Mouse (Mus musculus): Measurements from ENCODE around the gene Epc2. TPM values are rescaled to one million over a fixed set of nuclear protein-coding genes. Genes with fewer than 3 reads are reported as not detected.
"Not testable (repeated sequence)": the region's sequence is repeated elsewhere in the genome, so short reads cannot be mapped to it uniquely, and the experiment has no call there.

The Epc2 gene
- polyA plus RNA-seq, 1 experiment from 2014 or later = 6.2 TPM

DNA sequence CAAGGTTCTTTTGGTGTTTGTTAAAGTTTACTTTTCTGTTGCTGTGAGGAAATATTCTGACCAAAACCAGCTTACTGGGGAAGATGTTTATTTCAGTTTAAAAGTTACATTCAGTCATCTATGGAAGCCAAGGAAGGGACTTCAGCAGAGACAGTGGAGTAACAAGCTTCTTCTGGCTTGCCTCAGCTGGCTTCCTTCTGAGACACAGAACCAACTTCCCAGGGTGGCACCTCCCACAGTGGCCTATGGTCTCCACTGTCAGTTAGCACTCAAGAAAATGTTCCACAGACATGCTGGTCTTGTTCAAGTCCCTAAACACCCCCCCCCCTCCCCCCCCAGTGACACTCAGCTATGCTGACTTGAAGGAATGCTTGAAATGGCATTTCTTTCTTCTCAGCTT, 30.9 kb downstream of the Epc2 start:
- no peak overlapping the region for H3K9ac ChIP-seq
- H3K36me3 ChIP-seq = no peaks in the 10 kb centered on the region
- no peak overlapping the region for H3K4me2 ChIP-seq
- H3K27ac ChIP-seq = no peak overlapping the region
- no peak for ATAC-seq (ENCODE audit: insufficient number of reproducible peaks, low FRiP score, low TSS enrichment, low read depth)
- no peaks in the 10 kb centered on the region for H3K27me3 ChIP-seq
- H3K9me3 ChIP-seq = no peaks in the 10 kb centered on the region
- no peak overlapping the region for H3K4me3 ChIP-seq
- H3K4me1 ChIP-seq = no peaks in the 10 kb centered on the region

DNA sequence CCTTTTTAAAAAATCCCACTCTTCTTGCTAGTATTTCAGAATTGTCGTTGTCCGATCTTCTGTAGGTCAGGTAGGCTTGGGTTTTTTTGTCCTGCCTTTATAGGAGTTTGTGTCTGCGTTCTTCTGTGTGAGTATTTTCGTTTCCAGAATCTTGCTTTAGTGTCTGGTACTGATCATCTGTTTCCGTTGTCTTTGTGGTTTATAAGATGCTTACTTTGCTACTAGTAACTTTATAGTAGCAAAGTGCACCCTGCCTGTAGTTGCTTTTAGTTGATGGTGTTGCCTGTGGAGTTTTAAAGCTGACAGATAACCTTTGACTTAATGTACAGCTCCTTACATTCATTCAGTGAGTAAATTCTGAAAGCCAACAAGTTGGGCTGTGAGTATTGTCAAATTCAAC, 32.1 kb downstream of the Epc2 start:
- no peaks in the 10 kb centered on the region for H3K27me3 ChIP-seq
- 92% methylated on average over 5 of the region's 5 CpGs for WGBS

DNA sequence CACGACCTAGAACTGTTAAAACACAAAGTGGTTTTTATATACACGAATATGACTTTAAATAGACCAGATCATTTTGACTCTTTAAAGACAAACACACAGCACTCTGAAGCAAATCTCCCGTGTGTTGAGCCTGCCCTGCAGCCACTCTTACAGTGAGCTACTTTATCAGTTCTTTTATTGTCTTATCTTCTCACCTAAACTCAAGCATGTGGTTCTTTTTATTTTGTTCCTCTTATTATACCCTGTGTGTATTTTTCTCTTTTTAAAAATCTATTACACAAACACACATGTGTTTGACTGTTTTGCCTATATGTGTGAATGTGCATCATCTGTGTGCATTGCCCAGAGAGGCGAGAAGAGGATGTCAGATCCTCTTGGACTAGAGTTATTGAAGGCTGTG, 50.1 kb downstream of the Epc2 start:
- Histone ChIP-seq H3K4me3 (no peak overlapping the region), H3K4me2 (no peak overlapping the region), H3K36me3 (no peaks in the 10 kb centered on the region), H3K27me3 (no peaks in the 10 kb centered on the region), H3K9me3 (no peaks in the 10 kb centered on the region), H3K4me1 (no peaks in the 10 kb centered on the region), H3K9ac (no peak overlapping the region), H3K27ac (no peak overlapping the region)
- ATAC-seq (ENCODE audit: insufficient number of reproducible peaks, low FRiP score, low TSS enrichment, low read depth) = no peak
- 56% methylated on average over 4 of the region's 4 CpGs for WGBS

More for the DNA sequence above, 32.1 kb downstream of the Epc2 start:
- no peaks in the 10 kb centered on the region for H3K4me1 ChIP-seq
- no peak overlapping the region for H3K9ac ChIP-seq
- no peaks in the 10 kb centered on the region for H3K36me3 ChIP-seq
- no peak overlapping the region for H3K4me3 ChIP-seq
- H3K4me2 ChIP-seq = no peak overlapping the region
- ATAC-seq (ENCODE audit: insufficient number of reproducible peaks, low FRiP score, low TSS enrichment, low read depth) = no peak
- H3K27ac ChIP-seq = no peak overlapping the region
- H3K9me3 ChIP-seq = no peaks in the 10 kb centered on the region

DNA sequence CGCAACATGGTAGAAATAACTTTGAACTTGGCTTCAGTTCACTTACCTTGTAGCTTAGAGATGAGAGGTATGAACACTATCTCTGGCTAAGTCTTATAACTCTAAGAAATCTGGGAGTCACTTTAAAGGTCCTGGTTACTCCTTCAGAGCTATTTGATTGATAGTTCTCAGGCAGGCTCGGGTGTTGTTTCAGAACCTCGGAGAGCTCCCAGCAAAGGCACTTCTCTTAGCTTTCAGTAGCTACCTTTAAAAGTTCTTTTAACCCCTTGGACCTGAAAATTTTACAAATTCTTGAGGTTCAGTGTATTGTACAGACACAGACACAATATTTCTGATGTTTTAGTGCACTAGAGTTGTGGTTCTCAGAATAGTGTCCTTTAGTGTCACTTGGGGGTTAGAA, 52.3 kb downstream of the Epc2 start:
- 44% methylated on average over 3 of the region's 3 CpGs for WGBS
- Histone ChIP-seq H3K9ac (no peak overlapping the region), H3K4me3 (no peak overlapping the region), H3K4me1 (no peaks in the 10 kb centered on the region), H3K27ac (no peak overlapping the region), H3K4me2 (no peak overlapping the region), H3K36me3 (no peaks in the 10 kb centered on the region), H3K9me3 (no peaks in the 10 kb centered on the region), H3K27me3 (no peaks in the 10 kb centered on the region)
- ATAC-seq (ENCODE audit: insufficient number of reproducible peaks, low FRiP score, low TSS enrichment, low read depth) = no peak

DNA sequence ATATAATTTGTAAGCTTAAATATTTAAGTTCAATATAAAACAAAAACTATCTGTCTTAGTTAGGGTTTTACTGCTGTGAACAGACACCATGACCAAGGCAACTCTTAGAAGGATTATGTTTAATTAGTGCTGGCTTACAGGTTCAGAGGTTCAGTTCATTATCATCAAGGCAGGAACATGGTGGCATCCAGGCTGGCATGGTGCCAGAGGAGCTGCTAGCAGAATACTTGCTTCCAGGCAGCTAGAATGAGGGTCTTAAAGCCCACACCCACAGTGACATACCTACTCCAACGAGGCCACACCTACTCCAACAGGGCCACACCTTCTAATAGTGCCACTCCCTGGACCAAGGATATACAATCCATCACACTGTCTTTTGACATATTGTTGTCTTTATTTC, 53.9 kb downstream of the Epc2 start:
- 67% methylated on average over 1 of the region's 1 CpGs for WGBS
- not testable (repeated sequence) for ATAC-seq (ENCODE audit: insufficient number of reproducible peaks, low FRiP score, low TSS enrichment, low read depth); H3K4me3 ChIP-seq; H3K4me2 ChIP-seq; H3K4me1 ChIP-seq; H3K9ac ChIP-seq; H3K36me3 ChIP-seq; H3K27ac ChIP-seq; H3K9me3 ChIP-seq; H3K27me3 ChIP-seq

DNA sequence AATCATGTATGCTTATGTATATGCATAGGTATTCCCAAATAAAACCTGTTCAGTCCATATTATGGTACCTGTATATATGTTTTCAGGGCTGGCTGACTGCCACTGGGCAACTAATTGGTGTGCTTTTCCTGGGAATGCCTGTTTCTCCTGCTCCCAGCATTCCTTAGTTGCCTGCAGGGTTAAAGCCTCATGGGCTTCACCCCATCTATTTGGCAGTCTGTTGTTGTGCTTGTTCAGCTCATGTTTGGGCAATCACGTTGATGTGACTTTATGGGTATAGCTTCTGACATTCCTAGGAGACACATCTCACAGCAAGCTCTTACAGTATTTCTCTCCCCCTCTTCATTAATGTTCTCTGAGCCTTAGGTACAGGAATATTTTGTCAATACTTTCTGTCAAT, 59.5 kb downstream of the Epc2 start:
- ATAC-seq (ENCODE audit: insufficient number of reproducible peaks, low FRiP score, low TSS enrichment, low read depth) = no peak
- Histone ChIP-seq H3K4me3 (no peak overlapping the region), H3K9ac (no peak overlapping the region), H3K27ac (no peak overlapping the region), H3K36me3 (peaks cover 4% of the 10 kb centered on the region; the same call in 1 of the 2 replicates), H3K4me1 (0 out of 2 replicates have a peak, but pooled peaks cover 7% of the 10 kb centered on the region), H3K4me2 (no peak overlapping the region), H3K27me3 (no peaks in the 10 kb centered on the region), H3K9me3 (no peaks in the 10 kb centered on the region)
- 13% methylated on average over 1 of the region's 1 CpGs for WGBS

DNA sequence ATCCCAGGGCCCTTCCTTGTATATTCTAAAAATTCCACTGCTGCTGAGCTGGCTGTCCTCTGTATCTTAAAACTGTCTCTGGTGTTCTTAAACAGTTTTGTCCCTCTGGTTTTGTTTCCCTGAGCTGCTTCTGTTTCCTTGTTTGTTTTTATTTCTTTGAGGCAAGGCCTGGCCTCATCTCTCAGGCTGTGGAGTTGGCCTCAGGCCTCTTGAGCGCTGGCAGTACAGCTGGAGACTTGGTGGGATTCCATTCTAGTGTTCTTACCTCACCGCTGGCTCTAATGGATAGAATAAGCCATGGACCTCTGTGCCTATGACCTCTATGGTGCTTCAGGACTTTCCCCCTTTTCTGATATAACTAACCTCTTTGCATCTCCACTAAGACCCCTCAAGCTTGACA, 64.7 kb downstream of the Epc2 start:
- H3K4me2 ChIP-seq = no peak overlapping the region
- peaks cover 6% of the 10 kb centered on the region; the same call in 1 of the 2 replicates for H3K36me3 ChIP-seq
- 72% methylated on average over 2 of the region's 2 CpGs for WGBS
- ATAC-seq (ENCODE audit: insufficient number of reproducible peaks, low FRiP score, low TSS enrichment, low read depth) = no peak
- H3K27me3 ChIP-seq = no peaks in the 10 kb centered on the region
- H3K9ac ChIP-seq = no peak overlapping the region
- no peak overlapping the region for H3K4me3 ChIP-seq
- H3K27ac ChIP-seq = no peak overlapping the region
- no peaks in the 10 kb centered on the region for H3K9me3 ChIP-seq
- no peaks in the 10 kb centered on the region for H3K4me1 ChIP-seq

DNA sequence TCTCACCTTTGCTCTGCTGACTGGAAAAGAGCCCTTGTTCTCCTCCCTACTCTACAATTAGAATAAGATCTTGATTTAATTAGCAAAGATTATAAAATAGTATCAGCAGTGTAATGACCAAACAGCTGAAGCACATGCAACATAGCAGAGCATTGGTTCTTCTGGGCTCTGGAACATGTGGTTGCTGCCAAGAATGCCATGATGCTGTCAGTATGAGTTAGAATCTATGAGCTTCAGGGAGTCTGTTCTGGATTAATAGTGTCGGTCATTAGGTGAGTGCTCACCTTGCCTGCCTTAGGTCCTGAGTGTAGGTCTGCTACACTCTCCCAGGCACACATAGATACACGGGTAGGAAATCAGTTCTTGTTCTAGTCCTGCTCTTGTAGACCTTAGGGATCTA, 69.1 kb downstream of the Epc2 start:
- no peaks in the 10 kb centered on the region for H3K4me1 ChIP-seq
- H3K9ac ChIP-seq = no peak overlapping the region
- H3K4me2 ChIP-seq = no peak overlapping the region
- H3K9me3 ChIP-seq = no peaks in the 10 kb centered on the region
- no peak overlapping the region for H3K27ac ChIP-seq
- no peaks in the 10 kb centered on the region for H3K27me3 ChIP-seq
- peaks cover 7% of the 10 kb centered on the region; the same call in 1 of the 2 replicates for H3K36me3 ChIP-seq
- H3K4me3 ChIP-seq = no peak overlapping the region
- WGBS = 69% methylated on average over 2 of the region's 2 CpGs
- ATAC-seq (ENCODE audit: insufficient number of reproducible peaks, low FRiP score, low TSS enrichment, low read depth) = no peak

DNA sequence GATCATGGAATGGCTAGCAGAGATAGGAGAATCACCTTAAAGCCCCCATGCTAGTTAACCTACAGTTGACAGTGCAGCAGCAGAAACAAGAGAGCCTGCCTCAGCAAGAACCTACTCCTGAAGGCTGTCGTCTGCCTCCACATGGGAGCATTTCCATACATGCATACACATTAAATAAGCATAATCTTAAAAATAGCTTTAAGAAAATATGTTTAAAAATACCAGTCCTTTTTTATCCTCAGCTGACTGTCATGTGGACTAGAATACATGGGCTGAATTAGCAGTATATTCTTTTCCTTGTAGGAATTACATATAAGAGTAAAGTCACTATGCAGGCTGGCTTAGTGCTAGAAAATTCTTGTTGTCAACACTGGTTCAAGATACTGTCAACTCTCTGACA, 69.7 kb downstream of the Epc2 start:
- no peaks in the 10 kb centered on the region for H3K9me3 ChIP-seq
- H3K36me3 ChIP-seq = peaks cover 3% of the 10 kb centered on the region; the same call in 1 of the 2 replicates
- H3K27me3 ChIP-seq = no peaks in the 10 kb centered on the region
- no peak overlapping the region for H3K4me2 ChIP-seq
- no peak overlapping the region for H3K9ac ChIP-seq
- H3K4me3 ChIP-seq = no peak overlapping the region
- no peaks in the 10 kb centered on the region for H3K4me1 ChIP-seq
- 56% methylated on average over 1 of the region's 1 CpGs for WGBS
- no peak overlapping the region for H3K27ac ChIP-seq
- no peak for ATAC-seq (ENCODE audit: insufficient number of reproducible peaks, low FRiP score, low TSS enrichment, low read depth)

DNA sequence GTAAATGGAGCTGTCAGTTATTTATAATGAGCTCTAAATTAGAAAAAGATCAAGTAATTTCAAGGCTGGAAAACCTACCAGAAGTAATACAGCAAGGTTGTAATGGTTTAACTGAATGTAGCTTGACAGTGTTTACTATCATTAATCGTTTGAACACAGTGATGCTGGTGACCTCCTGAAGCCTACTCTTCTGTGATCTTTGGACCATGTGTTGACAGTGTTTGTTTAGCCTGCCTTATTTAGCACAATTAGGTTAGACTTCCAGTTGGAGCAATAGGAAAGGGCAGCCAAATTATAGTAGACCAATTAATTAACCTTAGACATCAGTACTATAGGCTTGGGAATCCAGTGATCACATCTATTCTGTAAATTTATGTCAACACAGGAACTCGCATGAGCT, 70.3 kb downstream of the Epc2 start:
- WGBS = 78% methylated on average over 2 of the region's 2 CpGs
- no peak for ATAC-seq (ENCODE audit: insufficient number of reproducible peaks, low FRiP score, low TSS enrichment, low read depth)

DNA sequence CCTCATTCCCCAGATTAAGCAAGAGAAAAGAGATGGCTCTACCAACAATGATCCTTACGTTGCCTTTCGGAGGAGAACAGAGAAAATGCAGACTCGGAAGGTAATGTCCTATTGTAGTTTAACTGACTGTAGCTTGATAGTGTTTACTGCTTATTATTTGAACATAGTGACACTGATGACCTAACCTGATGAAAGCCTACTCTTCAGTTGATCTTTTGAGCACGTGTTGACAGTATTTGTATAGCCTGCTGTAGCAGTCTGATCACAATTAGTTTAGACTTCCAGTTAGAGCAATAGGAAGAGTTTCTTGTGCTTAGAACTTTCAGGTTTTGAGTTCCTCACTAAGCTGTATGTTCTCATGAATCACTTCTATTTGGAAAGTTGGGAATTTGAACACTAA, 71.3 kb downstream of the Epc2 start:
- H3K27me3 ChIP-seq = no peaks in the 10 kb centered on the region
- no peaks in the 10 kb centered on the region for H3K4me1 ChIP-seq
- 92% methylated on average over 4 of the region's 4 CpGs for WGBS
- ATAC-seq (ENCODE audit: insufficient number of reproducible peaks, low FRiP score, low TSS enrichment, low read depth) = no peak
- H3K4me3 ChIP-seq = no peak overlapping the region
- H3K9me3 ChIP-seq = no peaks in the 10 kb centered on the region
- H3K4me2 ChIP-seq = no peak overlapping the region
- H3K9ac ChIP-seq = no peak overlapping the region
- 0 out of 2 replicates have a peak, but pooled peaks cover 3% of the 10 kb centered on the region for H3K36me3 ChIP-seq
- H3K27ac ChIP-seq = no peak overlapping the region

More for the DNA sequence above, 70.3 kb downstream of the Epc2 start:
- Histone ChIP-seq H3K9ac (no peak overlapping the region), H3K9me3 (no peaks in the 10 kb centered on the region), H3K4me1 (no peaks in the 10 kb centered on the region), H3K27ac (no peak overlapping the region), H3K36me3 (0 out of 2 replicates have a peak, but pooled peaks cover 3% of the 10 kb centered on the region), H3K4me3 (no peak overlapping the region), H3K27me3 (no peaks in the 10 kb centered on the region), H3K4me2 (no peak overlapping the region)

DNA sequence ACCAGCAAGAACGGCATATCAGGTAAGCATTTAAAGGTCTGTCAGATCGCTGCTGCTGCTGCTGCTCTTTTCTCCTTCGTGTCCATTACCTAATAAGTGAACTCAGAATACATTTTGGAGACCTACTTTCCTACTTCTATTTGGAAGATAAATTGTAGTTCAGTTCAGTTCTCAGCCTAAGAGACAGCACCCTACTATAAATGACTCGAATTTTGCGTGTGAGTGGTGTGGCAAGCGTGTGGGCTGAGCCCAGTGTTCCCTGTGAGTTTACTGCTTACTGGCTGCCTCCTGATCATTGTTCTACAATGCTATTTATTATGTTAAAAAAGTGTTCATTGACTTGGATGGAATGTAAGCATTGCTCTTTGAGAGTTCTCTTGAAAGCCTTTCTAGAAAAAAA, 85.9 kb downstream of the Epc2 start:
- WGBS = 94% methylated on average over 6 of the region's 6 CpGs
- no peaks in the 10 kb centered on the region for H3K4me1 ChIP-seq
- no peak overlapping the region for H3K27ac ChIP-seq
- no peak overlapping the region for H3K9ac ChIP-seq
- H3K9me3 ChIP-seq = no peaks in the 10 kb centered on the region
- H3K27me3 ChIP-seq = no peaks in the 10 kb centered on the region
- no peak overlapping the region for H3K4me3 ChIP-seq
- ATAC-seq (ENCODE audit: insufficient number of reproducible peaks, low FRiP score, low TSS enrichment, low read depth) = no peak
- no peak overlapping the region for H3K4me2 ChIP-seq
- peaks cover 12% of the 10 kb centered on the region for H3K36me3 ChIP-seq

DNA sequence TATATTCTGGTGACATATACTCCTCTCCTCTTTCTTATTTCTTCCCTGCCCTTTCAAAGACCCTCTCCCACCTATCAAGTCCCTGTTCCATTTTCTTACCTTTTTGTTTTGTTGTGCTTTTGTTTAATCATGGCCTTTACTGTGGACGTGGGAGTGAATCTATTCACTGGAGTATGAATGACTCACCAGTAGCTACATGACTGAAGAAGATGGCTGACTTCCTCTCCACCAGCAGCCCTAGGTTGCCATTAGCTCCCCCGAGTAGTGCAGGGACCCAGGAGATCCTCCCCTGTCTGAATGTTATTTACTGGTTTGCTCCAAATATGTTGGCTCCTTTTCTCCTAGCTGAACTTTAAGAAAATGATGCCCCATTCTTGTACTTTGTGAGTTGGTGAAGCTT, 86.8 kb downstream of the Epc2 start:
- H3K4me1 ChIP-seq = no peaks in the 10 kb centered on the region
- 79% methylated on average over 2 of the region's 2 CpGs for WGBS
- no peak for ATAC-seq (ENCODE audit: insufficient number of reproducible peaks, low FRiP score, low TSS enrichment, low read depth)
- no peaks in the 10 kb centered on the region for H3K9me3 ChIP-seq
- H3K4me3 ChIP-seq = no peak overlapping the region
- H3K27me3 ChIP-seq = no peaks in the 10 kb centered on the region
- H3K27ac ChIP-seq = no peak overlapping the region
- no peak overlapping the region for H3K4me2 ChIP-seq
- no peak overlapping the region for H3K9ac ChIP-seq
- peaks cover 12% of the 10 kb centered on the region for H3K36me3 ChIP-seq
